Mouse (Mus musculus) brown adipose tissue, adult 24 weeks (tissue): ENCODE measurements around the gene Cyb5r3. TPM values are rescaled to one million over a fixed set of nuclear protein-coding genes. Genes with fewer than 3 reads are reported as not detected.

Experiments used
- H3K27ac ChIP-seq: fragments of 200-500 bp; replicated peaks from 2 replicates; pipeline ENCODE4 v1.5.1; 2012; ENCODE audit warnings: low read depth, mild to moderate bottlenecking, low read length
- H3K4me1 ChIP-seq: fragments of 200-500 bp; 2 replicates; pipeline ENCODE4 v1.6.1; 2012; ENCODE audit warnings: low read length, mixed read lengths; ENCODE audit not compliant: control insufficient read depth, insufficient read depth, insufficient read length
- H3K4me3 ChIP-seq: fragments of 200-500 bp; 2 replicates; pipeline ENCODE4 v1.5.1; 2012; ENCODE audit warnings: low read depth, mild to moderate bottlenecking, low read length, moderate library complexity; ENCODE audit not compliant: insufficient read depth
- polyA plus RNA-seq: library from polyadenylated mRNA; stranded (reverse); fragments of >200 nt; gene quantifications from 2 replicates; pipeline ENCODE4 v1.2.4, GENCODE M21; 2012; ENCODE audit not compliant: missing spikeins, insufficient read depth, insufficient read length

The Cyb5r3 gene
- 84.4 and 166 TPM in 2 replicates for polyA plus RNA-seq

DNA sequence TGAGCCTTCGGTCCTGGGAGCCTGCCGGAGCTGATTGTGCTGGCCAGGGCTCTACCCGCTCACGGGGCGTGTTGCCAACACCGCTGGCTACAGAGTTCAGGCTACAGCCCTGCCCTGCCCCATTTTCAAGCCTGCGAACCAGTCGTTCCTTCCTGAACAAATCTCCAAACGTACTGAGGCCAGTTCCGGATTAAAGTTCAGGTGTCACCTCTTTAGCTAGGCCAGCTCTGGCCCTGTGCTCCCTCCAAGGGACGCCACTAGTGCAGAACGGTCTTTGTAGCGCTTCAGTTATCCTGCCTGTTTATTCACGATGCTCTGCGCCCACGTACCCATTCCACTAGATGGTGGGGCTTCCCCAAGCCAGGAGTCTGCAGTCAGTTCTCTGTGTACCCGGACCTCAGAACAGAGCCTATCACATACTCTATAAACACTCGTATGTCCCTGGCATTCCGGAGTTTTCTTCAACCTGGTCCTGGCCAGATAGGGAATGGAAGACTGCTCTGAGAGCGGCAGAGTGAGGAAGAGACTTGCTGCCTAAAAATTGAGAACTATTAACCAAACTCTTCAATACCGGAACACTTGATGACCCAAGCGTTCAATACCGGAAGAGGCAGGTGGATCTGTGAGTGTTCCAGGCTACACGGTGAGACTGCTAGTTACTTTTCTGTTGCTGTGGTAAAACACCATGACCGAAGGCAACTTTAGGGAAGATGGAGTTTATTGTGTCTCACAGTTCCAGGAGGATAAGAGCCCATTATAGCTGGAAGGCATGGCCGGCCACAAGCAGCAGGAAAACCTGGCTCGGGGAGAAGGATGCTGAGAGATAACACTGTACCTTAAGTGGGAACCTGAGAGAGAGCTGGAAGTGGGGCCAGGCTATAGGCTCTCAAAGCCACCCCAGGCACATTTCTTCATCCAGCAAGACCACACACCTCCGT lies at the start of gene Cyb5r3:
Cyb5r3 (minus strand) TSS at position 101 of the 938 bp plus-strand sequence.
- Histone ChIP-seq H3K4me1 (peaks cover 24% of the 10 kb centered on the region), H3K4me3 (peak within 1 kb of the TSS; percentile 69), H3K27ac (peak within 1 kb of the TSS; percentile 77)

DNA sequence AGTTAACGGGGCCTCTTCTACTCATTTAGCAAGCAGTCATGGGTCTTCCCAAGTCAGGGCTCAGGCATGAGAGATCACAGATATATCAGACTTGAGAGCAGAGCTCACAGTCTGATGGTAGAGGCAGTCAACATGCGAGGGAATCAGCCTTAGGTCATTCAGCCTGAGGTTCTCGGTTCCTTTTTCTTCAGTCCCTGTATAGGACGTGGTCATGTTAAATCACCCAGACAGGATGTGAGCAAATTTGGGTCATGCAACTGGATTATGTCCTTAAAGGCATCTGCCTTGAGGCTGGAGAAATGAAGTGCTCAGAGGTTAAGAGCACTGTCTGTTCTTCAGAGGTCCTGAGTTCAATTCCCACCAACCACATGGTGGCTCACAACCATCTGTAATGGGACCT lies 49.3 kb upstream of the Cyb5r3 start:
- no peak overlapping the region for H3K4me3 ChIP-seq
- peak overlapping the region; percentile 29; the same call in 1 of the 2 replicates for H3K27ac ChIP-seq
- peaks cover 20% of the 10 kb centered on the region for H3K4me1 ChIP-seq

DNA sequence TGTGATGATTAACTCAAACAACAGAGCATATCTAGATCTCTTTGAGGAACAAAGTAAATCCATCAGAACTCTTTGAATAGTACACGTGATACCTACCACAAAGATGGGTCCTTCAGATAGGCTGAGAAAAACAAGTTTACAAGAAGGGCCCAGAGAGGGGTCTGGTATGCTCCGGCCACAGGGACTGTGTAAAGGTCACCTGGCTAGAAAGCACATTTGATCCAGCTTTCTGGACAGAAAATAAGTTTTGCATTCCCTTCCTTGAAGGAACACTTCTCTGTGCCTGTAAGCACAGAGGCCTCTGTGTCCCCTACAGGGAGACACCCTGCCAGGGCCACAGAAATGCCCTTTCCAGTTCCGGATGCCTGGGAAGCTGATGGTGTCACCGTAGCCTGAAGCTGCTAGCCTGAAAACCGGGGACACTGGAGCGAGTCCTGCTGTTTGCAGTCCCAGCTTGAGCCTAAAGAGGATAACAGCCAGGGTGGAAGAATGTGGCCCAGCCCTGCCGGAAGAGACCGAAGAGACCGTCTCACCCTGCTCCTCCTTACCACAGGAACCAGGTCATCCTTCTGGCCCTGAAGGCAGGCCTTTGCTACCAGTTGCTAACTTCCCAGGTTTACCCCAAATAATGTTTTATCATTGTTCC lies 48.1 kb upstream of the Cyb5r3 start:
- peaks cover 20% of the 10 kb centered on the region for H3K4me1 ChIP-seq
- H3K4me3 ChIP-seq, result no peak overlapping the region
- peak overlapping the region; percentile 29 for H3K27ac ChIP-seq

DNA sequence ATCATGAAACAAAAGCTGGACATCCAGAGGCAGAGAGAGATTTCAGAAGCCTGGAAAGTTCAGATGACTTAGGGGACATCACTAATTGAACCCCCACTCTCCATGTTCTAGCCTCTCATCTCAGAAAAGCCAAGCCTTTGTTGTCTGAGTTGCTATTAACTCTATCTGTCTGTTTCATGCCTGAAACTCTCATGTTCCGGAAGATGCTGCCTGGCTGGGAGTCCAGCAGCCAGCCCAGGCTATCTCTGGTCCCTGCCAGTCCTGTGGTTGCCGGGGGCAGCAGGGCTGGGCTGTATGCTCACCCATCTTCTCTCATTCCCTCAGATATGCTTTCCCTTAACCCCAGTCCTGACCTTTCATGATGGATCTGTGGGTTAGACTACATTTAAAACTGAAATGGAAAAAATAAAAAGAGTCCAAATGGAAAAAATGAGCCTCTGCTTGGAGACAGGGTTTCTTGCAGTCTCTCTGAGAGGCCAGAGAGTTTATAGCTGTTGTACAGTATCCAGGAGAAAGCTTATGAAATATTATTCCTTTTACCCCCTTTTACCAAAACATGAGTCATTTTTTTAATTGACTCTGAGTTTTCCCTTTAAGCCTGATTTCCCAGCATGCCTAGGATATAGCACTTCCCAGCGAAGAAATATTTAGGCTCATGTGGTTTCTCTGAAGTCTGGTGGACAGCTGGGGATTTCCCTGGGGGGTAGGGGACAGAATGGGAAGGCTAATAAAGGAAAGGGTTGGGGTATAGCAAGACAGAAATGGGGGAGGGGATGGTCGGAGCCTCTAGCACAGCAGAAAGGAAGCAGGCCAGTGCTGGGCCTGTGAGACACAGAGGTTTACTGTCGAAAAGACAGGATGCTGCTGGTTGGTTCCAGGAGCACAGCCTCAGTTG lies 43.2 kb upstream of the Cyb5r3 start:
- H3K27ac ChIP-seq, result peak overlapping the region; percentile 64
- H3K4me1 ChIP-seq, result 0 out of 2 replicates have a peak, but pooled peaks cover 2% of the 10 kb centered on the region

DNA sequence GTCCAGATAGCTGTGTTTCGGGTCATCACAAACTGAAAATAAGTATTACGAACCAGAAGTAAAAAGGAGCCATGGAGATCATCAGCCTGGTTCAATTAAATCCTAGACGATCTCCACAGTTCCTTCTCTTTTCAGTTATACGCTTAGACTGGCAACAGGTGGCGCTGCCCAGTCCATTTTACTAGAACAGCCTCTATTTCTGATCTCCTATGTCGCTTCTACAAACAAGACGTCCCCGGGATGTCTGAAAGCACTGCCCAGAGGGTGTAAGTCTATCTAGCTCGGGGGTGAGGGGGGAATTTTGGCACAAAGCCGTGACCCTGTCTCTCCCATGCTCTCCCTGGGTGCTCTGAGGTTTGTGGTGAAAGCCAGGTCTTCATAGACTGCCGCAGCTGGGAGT lies 37.8 kb upstream of the Cyb5r3 start:
- H3K27ac ChIP-seq, result no peak overlapping the region
- peak overlapping the region; percentile 26; the same call in 1 of the 2 replicates for H3K4me3 ChIP-seq
- H3K4me1 ChIP-seq, result no peaks in the 10 kb centered on the region; the same call in 1 of the 2 replicates

More for the DNA sequence above, 43.2 kb upstream of the Cyb5r3 start:
- H3K4me3 ChIP-seq, result no peak overlapping the region

DNA sequence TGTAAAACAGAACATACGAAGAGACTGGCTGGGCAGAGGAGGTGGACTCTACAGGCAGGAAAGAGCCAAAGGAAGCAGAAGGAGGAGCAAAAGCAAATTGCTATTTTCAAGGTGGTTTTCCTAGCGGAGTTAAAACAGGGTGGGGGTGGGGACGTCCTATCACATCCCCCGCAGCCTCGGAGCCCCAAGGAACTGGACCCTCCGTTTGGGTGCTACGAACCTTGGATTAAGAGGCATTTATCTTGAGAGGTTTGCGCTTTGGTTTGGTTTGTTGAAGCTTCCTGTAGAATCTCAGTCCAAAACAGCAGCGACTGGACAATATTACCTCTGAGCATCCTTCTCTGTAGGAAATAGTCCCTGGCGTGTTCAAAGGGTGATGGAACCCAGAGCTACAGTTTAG lies 37.3 kb upstream of the Cyb5r3 start:
- Histone ChIP-seq H3K4me3 (peak overlapping the region; percentile 26; the same call in 1 of the 2 replicates), H3K4me1 (no peaks in the 10 kb centered on the region; the same call in 1 of the 2 replicates), H3K27ac (no peak overlapping the region)

DNA sequence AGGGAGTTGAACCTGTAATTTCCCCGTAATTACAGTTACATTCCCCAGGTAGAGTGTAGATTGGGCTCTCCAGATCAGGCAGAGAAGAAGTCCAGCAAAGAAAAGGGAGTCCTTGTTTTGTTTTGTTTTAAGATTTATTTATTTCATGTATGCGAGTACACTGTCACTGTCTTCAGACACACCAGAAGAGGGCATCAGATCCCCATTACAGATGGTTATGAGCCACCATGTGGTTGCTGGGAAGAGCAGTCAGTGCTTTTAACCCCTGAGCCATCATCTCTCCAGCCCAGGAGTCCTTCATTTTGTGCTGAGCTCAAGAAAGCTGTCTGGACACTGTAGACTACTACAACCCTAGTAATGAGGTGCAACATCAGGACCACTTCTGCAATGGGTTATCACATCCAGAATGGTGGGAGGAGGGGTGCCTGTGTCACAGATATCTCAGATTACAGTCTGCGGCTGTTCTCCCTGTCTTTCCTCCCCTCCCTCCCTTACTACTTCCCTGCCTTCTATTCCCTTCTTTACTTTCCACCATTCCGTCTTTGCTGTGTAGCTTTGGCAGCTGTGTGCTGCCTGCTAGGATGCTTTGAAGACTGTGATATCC lies 36.8 kb upstream of the Cyb5r3 start:
- Histone ChIP-seq H3K4me1 (no peaks in the 10 kb centered on the region; the same call in 1 of the 2 replicates), H3K27ac (no peak overlapping the region), H3K4me3 (peak overlapping the region; percentile 26; the same call in 1 of the 2 replicates)

DNA sequence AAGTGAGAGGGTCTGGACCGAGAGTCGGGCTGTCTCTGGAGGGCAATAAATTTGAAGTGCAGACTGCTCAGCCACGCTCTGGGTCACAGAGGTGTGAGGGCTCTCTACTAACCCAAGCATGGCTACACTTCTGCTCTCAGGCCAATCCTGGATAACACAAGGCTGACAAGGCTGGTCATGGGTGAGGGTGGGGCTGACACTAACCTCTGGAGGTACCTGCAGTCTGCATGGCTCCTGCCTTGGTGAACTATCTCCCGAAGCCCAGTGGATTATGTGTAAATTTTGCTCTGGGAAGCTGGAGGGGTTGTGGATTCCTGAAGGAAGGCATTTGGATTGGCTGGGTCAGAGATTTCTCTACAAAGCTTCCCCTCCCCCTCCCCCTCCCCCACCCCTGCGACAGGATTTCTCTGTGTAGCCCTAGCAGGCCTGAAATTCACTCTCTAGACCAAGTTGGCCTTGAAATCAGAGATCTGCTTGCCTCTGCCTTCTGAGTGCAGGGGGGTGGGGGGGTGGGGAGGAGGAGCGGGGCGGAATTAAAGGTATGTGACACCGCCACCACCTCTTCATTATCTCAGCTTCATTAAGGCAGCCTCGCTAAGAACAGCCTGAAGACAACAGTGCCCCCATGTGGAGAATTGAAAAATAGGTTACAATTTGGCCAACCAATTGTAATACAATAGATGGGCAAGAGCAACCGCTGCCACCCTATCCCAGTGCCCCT lies 32.5 kb upstream of the Cyb5r3 start:
- H3K27ac ChIP-seq, result no peak overlapping the region
- H3K4me1 ChIP-seq, result no peaks in the 10 kb centered on the region; the same call in 1 of the 2 replicates
- no peak overlapping the region for H3K4me3 ChIP-seq

DNA sequence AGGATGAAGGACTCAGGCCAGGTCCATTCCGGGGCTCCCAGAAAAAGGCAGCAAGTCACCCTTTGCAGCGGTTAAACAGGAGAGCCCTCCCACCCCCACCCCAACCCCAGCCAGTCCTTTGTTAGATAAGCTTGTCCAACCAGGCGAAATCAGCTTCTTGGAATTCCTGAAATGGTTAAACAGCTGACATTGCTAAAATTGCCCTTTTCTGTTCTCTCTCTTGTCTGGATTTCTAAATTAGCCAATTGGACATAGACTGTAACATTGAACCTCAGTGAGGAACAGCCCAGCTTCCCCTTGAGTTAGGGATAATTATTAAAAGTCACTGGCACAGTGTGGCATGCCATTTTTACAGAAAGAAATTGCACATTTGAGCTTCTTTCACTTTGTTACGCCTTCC lies 30.0 kb upstream of the Cyb5r3 start:
- no peaks in the 10 kb centered on the region for H3K4me1 ChIP-seq
- no peak overlapping the region for H3K4me3 ChIP-seq
- no peak overlapping the region for H3K27ac ChIP-seq

DNA sequence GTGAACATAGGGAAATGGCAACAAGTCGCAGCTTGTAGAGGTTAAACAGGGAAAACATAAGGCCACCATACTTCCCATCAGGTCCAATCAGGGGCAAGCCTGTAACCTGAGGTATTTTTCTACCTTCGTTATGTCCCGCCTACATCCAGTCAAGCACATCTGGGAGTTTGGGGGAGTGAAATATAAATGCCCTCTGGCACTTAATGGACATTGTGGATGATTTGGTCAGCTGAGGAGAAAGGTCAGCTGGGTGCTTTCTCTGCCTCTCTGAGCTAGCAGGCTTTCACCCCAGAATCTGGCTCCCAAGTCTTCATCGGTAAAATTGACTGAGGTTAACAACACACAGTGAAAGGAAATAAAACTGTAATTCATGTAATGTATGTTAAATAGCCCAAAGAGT lies 21.0 kb upstream of the Cyb5r3 start:
- Histone ChIP-seq H3K27ac (no peak overlapping the region), H3K4me1 (no peaks in the 10 kb centered on the region), H3K4me3 (no peak overlapping the region)

DNA sequence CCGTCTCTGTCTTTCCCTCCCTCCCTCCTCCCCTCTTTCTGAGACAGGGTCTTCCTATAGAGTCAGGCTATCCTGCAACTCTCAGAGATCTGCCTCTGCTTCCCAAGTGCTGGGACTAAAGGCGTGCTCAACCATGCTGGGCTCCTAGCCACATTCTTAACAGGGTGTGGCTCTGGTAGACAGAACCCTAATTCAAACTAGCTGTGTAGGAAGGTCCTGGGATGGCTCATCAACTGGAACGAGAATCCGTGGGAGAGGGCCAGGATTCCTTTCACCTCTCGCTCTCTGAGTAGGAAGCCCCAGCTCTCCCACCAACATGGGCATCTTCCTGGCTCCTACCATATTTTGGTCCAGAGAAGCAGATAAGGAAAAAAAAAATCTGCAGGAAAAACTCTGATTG lies 10.0 kb upstream of the Cyb5r3 start:
- no peak overlapping the region for H3K4me3 ChIP-seq
- H3K4me1 ChIP-seq, result no peaks in the 10 kb centered on the region
- H3K27ac ChIP-seq, result no peak overlapping the region

DNA sequence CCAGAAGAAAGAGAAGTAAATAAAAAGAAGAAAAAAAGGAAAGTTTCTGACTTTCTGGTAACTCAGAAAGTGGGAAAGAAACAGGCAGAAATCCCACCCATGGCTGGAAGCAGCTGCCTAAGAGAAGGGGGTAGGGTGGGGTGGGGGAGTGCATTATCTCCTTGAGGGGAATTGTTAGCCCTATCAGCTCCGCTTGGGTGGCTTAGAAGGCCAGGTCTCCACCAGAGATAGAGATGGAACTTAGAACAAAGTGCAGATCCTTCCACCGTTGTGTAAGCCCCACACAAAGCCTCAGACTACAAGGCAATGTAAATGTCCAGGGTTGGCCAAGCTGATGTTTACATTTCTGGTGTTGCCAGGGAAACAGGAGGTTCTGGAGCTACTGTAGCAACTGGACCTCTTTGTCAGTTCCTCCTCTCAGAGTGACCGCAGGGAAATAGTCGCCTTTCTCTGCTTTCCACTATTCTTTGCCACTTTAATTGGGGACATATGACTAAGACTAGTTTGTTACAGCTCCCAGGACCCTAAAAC lies 9.5 kb upstream of the Cyb5r3 start:
- Histone ChIP-seq H3K27ac (no peak overlapping the region), H3K4me1 (no peaks in the 10 kb centered on the region), H3K4me3 (no peak overlapping the region)

DNA sequence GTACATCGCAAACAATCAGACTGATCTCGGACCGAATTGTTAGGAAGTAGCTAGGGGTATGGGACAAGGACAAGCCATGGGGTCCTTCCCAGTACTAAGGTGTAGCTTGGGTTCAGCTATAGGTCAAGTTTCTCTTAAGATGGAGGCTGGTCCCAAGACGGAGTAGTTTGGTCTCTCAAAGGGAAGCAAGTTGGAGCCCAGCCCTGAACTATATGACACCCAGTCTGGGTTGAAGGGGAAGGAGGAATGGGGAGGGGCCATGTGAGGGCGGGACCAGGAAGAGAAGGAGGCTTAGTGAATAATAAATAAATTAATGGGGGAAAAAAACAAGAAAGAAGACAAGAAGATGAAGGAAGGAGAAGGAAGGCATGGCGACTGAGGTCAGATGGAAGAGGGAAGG lies 7.6 kb upstream of the Cyb5r3 start:
- no peak overlapping the region for H3K4me3 ChIP-seq
- H3K4me1 ChIP-seq, result no peaks in the 10 kb centered on the region
- H3K27ac ChIP-seq, result no peak overlapping the region

DNA sequence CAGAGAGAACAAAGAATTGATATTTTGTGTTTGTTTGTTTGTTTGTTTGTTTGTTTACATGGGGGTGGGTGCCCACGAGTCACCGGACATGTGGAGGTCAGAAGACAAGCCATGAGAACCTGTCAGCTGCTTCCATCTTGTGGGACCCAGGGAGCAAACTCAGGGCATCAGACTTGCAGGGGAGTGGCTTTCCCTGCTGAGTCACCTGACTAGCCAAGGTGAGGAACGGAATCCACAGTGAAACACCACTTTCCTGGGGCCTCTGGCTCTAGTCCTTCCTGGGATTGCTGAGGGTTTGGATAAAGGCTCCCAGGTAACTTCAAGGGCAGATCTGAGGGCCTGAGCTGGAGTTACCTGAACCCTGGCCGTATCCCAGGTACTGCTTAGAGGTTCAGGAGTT lies 4.3 kb upstream of the Cyb5r3 start:
- H3K4me1 ChIP-seq, result peaks cover 4% of the 10 kb centered on the region; the same call in 1 of the 2 replicates
- no peak overlapping the region for H3K27ac ChIP-seq

More for the DNA sequence above, 4.3 kb upstream of the Cyb5r3 start:
- H3K4me3 ChIP-seq, result no peak overlapping the region
